Mouse (Mus musculus) embryo, embryonic 10 days (tissue): Measurements from ENCODE around the gene Camkv.

Source experiments
- DNase-seq: peaks from one replicate; pipeline ENCODE4 v3.0.0-alpha.2; 2015; ENCODE audit warnings: low spot score

The Camkv gene

DNA sequence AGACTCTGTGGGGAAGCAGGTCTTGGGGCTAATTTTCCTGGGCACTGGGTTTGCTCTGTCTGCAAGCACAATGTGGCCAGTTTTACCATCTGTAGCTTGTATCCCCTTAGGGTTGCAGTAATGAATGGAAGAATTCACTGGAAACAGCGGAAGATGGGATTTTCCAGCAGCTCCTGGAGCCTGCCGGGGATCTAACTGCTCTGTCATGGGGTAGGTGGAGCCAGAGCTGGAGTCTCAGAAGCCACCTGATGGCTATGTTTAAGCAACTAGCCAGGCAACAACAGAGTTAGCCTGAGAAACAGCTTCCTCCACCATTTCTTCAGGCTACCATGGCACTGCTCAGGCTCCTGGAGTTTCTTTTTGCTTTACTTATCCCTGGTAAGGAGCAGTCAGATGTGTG is 56.7 kb downstream of the Camkv start, which contains the start of gene Cdhr4:
Gene Cdhr4, plus strand, starts transcription at position 301 of the 400 bp plus-strand sequence.
- no peak for DNase-seq

DNA sequence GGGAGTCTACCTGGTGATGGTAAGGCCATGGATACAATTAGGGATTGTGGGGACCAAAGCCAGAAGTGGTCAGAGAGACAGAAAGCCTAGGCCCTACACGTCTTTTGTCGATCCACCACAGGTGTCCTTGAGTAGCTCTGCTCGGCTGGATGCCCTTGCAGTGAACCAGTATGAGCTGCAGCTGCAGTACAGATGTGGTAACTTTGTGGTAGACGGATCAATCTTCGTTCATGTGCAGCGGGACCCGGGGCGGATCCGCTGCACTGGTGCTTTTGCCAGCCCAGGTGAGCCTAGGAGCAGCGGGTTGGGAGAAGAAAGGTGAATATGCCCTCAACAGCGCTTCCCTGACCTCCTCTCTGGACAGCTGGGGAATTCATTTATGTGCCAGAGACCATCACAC is 57.5 kb downstream of the Camkv start:
- no peak for DNase-seq

DNA sequence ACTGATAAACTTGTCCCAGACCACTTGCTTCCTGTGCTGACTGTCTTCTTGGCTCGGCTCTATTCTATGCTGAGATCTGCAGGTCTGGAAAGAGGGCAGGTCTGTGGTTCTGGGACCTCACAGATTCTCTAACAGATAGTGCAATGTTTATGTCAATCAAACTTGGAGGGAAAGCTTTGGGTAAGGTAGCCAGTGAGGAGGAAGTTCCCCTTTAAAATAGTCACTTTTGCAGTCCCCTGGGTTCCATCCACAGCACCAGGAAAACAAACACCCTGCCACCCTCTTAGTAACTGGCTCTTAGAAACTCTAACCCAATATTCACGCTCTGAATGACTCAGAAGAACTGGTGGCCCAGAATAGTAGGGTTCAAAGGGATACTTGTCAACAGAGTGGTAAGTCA is 59.0 kb downstream of the Camkv start:
- DNase-seq: no peak

DNA sequence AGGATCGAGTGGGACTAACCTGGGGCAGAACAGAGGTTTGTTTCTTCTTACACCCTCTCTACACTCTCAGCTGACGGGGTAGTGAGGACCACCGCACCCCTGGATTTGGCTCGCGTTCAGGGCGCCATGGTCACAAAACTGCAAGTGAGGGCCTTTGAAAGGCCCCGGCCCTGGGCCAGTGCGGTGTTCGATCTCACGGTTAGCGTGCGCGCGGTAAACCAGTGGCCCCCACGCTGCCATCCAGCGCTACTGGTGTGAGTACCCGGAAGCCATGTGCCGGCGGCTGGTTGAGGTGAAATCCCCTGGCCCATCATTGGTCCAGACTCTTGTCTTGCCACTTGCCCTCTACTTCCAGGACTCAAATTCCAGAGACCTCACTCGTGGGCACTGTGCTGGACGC is 60.0 kb downstream of the Camkv start:
- DNase-seq: no peak

DNA sequence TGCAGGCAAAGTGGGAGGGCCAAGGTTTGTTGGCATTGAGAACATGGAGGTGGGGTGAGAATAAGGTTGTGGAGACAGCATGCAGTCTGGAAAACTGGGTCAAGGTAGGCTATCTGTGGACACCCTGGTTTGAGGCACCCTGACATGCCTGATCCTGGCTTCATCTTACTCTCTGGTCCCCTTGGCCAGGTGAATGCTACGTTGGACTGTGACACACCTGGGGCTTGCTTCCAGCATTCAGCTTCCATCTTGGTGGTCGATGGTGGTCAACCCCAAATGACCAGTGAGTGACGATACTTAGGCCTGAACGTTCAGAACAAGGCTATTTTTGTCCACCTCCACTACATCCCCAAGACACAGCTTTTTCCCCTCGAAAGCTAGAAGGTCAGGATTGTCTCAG is 60.6 kb downstream of the Camkv start, which contains the start of gene Gm20662:
Gene Gm20662, plus strand, starts transcription at position 301 of the 400 bp plus-strand sequence.
- no peak for DNase-seq
